Mouse (Mus musculus): Measurements from ENCODE around the gene Rnpc3. TPM values are rescaled to one million over a fixed set of nuclear protein-coding genes. Genes with fewer than 3 reads are reported as not detected.

The Rnpc3 gene
- polyA plus RNA-seq, 1 experiment from 2014 or later = 57.4 TPM

Other genes starting within 250 kb of the Rnpc3 start
- 1.1 and 1.5 TPM in 2 replicates for gene Amy2a1, start 97.7 kb downstream of the Rnpc3 start, polyA plus RNA-seq (2015; fragmentation: Nextera tagmentation; extraction: Ambion mirVana)
- gene Amy1, start 23.4 kb downstream of the Rnpc3 start, polyA plus RNA-seq (2015; fragmentation: Nextera tagmentation; extraction: Ambion mirVana) = 12.0 and 14.8 TPM in 2 replicates